Mouse (Mus musculus) right cerebral cortex, adult 18-20 months (tissue): ENCODE data around the gene Gm21874.
"Not testable (repeated sequence)": the region's sequence is repeated elsewhere in the genome, so short reads cannot be mapped to it uniquely, and the experiment has no call there.

Source experiments
- DNase-seq: peaks from one replicate; pipeline ENCODE4 v3.0.0; 2022; ENCODE audit warnings: mixed read lengths

Gene Gm21874

DNA sequence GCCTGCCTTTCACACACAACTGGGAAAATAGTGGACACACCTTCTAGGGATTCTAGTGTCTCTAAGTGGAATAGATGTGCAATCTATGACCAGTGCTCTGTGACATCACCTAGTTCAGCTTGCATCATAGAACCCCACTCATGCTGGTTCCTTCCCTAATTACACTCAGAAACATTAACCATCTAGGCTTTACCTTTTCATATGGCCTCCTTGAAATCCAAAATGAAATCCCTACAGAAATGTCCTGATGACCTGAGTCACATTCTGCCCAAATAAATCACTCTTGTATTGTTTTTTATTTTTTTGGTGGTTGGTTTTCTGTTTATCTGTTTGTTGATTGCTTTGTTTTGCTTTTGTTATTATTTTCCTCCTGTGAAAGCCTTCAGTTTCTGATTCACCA lies at the start of gene Gm21874:
Gm21874 (minus strand) TSS at position 101 of the 400 bp plus-strand sequence.
- not testable (repeated sequence) for DNase-seq
